Mouse (Mus musculus) kidney, postnatal 4 days (tissue): ENCODE data around the gene Zbtb20.
"Not testable (repeated sequence)": the region's sequence is repeated elsewhere in the genome, so short reads cannot be mapped to it uniquely, and the experiment has no call there.

ENCODE experiments used
- DNase-seq, 2 experiments: peaks; one replicate each; pipeline ENCODE4 v3.0.0; 2021; ENCODE audit warnings: mixed read lengths in 2 of 2

Zbtb20 gene

DNA sequence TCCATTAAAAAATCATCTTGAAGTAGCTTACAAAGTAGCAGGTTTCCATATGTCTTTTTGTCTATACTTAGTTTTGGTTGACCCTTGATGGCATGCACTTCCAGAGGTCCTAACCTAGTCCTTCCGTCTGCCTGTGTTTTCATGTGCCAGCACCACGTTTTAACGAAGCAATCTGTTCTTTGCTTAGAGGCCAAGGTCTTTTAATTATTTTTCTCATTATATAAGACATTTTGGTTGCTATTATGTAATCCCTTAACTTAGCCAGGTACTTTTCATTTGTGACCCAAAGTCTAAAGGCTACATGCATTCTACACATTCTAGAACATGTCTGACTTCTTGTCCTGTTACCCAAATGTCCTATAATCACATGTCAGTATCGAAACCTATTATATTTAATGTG, 35.6 kb downstream of the Zbtb20 start:
- DNase-seq, result no peak

DNA sequence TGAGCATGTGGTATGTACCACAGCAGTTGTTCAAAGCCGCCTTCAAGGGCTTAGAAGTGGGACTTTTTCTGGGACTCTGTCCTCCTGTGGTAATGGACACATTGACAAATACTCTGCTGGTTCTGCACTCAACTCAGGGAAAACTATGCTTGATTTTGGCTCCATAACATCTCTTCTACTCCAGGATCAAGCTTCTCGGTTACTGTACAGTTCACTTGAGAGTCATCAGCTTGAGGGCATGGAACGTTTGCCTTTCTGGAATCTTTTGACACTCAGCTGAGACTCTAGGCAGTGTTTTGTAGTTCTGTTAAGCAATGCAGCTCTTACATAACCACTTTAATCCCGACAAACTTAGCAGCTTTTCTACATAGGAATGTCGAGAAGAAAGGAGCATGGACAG, 36.1 kb downstream of the Zbtb20 start:
- DNase-seq, result no peak

DNA sequence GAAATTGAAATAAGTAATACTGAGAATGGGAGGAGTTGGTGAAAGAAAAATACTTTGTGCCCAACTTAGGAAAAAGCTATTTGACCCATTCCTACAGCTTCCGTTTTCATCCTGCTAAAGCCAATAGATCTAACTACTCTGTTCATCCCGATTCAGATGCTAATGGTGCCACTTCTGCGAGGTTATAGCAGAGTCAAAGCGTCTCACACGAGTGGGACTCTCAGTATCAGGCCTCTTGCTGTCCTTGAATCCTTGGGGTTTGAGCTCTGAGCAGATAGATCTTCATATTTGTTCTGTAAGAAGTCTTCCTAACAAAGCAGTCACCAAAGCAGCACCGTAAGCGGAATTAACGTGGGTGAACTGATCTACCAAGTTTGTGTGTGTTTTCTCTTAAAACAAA, 37.6 kb downstream of the Zbtb20 start:
- DNase-seq, result no peak

DNA sequence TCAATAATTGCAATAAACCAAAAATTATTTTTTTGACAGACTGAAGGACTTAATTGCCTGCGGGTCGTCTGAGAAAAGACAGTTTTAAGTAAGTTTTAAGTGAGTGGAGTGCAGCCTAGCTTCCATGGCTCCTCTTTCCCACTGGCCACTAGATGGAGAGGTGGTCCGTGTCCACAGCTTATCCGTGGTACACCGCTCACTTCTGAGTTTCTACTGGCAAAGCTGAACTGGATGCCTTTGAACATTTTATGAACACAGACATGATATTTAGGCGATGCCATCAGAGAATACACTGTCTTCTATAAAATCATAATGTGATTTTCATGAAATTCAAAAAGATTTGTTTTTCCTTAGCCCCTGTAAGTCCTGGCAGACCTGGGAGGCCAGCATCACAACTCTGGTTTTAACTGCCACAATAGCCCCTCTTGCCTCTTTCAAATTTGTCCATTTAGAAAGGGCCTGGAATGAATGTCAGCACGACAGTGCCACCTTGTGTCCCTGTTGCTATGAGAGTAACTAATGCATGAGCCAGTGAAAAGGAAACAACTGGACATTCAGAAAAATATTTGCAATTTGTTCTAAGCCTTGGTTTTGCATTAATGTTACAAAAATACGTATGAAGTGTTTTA, 38.9 kb downstream of the Zbtb20 start:
- peak; percentile 80 to 81 for DNase-seq

DNA sequence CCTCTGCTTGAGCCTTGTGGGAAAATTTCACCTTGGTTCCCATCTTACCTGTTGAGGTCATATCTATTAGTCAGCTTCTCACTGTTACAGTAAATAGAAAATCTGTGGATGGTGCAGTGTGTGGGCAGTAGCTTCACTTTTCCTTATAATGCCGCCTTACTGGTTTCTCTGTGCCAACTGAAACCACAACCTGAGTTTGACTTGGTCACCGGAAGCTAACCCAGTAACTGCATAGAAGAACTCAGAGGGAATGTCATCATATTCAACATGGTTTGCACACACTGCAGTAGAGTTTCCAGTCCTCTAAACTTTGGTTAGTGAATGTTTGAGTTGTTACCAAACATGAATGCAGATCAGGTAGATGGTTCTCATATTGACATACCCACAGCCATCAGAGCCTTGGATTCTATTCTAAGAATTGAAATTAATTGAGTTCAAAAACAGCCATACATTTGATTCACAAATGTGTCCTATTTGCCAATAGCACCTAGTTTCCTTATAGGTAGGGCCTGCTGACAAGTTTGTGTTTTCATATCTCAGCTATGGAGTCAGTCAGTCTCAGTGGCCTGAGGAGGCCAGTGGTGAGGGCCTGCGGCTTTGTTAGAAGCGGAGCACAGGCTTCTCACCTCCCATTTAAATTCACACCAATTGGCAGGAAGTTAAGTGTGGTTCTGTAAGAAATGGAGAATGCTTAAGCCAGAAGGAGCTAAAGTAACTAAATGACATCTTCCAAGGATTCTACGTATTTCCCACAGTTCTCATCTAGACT, 44.5 kb downstream of the Zbtb20 start:
- no peak for DNase-seq

DNA sequence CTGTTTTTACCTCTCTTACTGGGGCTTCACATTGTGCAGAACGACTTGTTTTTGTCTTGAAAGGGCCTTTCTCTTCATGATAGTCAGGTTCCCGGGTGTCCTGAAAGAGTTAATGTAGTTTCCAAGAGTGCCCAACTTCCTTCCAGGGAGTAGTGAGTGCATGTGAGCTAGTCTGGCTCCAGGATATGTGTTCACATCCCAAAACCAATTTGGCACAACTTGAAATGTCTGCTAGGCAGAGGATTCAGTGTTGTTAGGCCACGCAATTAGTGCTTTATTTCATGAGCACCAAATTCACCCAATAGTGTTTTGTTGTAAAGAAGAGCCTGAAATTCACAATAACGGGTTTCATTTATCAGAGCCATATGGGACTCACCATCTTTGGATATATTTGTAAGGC, 45.8 kb downstream of the Zbtb20 start:
- DNase-seq, result no peak

DNA sequence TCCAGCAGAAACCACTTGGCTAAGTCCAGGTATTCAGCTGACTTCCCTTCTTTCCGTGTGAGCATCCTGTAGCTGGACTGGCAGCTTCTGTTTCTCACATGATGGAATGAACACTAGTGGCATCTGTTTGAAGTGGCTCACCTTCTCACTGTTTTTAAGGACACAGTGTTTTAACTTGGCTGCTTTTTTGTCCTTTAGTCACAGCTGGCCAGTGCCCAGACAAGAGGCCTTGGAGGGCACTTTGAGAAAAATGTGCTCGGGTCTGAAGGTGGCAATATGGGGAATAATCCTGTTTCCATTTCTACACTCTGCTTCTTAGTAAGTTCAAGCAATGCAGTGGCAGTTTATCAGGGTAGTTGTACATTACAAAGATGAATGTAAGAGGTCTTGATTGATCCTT, 62.5 kb downstream of the Zbtb20 start:
- no peak for DNase-seq

DNA sequence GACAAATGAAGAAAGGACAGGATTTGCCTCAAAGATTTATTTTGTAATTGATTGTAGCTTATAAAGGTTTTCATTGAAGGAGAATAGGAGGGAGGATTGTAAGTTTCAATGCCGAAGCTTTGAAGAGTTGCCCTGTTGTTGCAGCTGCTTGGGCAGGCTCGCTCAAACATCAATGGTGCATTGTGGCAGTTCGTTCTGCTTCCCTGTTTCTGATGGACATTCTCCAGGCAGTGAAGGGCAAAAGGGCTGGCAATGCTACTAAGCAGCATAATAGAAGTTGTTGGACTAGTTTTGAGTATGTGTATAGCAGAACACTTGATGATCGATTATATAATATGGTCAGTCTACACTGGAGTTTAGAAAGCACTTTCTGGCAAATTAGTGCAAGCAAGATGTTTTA, 71.3 kb downstream of the Zbtb20 start:
- no peak for DNase-seq

DNA sequence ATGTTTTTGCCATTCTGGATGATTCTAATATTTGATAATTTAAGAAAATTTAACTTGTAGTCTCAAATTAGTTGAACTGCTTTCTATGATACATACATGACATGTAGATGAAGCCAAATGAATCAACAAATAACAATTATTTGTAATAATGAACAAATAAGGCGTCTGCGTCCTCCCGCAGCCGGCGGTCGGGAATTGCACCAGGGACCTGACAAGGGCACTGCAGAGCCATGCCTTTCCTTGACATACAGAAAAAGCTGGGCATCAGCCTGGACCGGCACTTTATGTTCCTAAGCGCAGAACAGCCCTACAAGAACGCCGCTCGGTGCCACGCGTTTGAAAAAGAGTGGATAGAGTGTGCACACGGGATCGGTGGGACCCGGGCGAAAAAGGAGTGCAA, 79.7 kb downstream of the Zbtb20 start:
- not testable (repeated sequence) for DNase-seq

DNA sequence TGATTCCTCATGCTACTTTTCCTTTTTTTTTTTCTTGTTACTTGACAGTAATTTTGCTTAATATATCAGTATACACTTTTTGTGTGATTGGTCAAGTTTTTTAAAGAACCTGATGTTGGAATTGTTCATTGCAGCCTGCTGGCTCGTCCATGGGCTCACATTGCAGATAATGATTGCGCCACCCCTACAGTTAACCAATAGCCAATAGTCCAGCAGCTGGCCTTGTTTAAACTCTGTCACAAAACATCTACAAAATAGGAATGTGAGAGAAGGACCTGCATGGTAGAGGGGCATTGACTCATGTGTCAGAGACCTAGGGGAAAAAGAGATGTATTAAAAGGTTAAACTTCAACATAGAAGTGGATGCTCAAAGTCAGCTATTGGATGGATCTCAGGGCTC, 97.2 kb downstream of the Zbtb20 start:
- DNase-seq, result no peak

DNA sequence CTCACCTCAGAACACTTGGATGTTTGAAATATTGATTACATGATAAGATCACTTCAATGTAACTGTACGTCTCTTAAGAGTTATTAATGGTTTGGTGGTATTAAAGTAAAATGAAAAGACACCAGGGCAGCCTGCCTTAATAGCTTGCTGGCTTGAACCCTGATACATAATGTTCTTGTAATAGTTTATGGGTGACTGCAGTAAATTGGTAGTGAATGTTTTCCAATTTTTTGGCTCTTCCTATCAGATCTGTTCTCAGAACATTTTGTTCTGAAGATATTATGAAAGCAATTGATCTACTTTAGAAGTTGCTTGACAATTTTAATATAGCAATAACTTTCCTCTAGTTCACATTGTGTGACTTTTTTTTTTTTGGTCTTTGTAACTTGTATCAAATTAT, 123.2 kb downstream of the Zbtb20 start:
- no peak for DNase-seq

DNA sequence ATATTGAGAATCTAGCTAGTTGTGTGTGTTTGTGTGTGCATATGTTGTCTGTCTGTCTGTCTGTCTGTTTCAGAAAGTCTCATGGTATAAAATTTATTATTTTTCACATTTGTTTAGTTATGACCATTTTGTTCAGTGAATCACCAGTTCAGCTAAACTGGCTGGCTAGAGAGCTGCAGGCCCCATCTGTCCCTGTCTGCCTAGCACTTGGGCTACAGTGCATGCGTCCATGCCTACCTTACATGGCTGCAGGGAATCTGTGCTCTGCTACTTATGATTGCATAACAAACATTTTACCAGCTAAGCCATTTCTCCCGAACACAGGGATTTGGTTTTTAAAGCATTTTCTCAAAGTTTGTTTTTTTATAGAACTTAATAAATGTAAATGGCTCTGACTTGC, 150.7 kb downstream of the Zbtb20 start:
- no peak for DNase-seq

DNA sequence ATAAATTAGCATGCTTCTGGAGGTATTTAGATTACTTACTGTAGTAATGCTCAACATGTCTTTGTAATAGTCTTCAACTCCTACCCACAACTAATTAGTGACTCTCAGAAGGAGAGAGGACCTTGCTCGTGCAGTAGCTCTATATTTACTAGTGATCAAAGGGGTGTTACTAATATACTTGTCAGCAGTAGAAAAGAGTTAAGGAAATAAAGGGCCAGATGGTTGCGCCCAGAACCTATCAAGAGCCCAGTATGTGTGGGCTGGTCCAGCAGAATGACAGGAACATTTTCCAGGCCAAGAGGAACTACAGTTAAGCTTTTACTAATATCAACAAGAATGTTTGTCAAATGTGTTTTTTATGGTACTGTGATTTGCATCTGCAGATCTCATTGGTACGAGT, 153.6 kb downstream of the Zbtb20 start:
- no peak for DNase-seq

DNA sequence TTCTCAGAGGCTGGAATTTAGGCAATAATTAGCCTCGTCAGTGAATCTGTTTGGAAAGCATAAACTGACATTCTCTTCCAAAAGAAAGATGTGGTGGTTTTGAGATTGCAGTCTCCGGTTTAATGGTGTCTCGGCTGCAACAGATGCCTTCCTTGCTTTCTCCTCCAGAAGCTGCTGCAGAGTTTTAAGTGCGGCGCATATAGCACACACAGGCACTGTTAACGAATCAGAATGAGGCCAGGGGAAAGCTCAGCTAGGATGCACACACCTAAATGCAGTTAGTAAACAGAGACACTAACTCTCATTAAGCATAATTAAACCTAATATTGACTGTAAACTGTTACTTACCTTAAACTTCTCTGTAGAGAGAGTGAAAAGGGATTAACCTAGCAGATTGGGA, 160.0 kb downstream of the Zbtb20 start:
- no peak for DNase-seq

DNA sequence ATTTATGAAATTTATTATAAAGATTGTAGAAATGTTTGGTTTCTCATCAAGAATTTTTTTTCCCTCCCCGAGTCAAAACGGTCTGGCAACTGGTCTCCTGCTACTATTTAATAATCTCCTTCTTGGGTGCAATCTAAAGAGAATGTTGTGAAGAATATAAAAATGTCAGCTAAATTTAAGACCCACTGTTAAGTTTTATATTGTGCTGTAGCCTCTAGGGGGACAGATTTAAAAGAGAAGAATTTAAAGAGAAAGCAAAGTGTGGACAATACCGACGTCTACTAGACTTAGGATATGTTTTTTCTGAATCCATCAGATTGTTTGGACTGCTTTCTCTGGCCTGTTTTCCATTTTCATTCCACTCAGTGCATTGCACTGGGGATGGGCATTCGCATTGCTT, 160.8 kb downstream of the Zbtb20 start:
- peak; percentile 3 to 10 for DNase-seq

DNA sequence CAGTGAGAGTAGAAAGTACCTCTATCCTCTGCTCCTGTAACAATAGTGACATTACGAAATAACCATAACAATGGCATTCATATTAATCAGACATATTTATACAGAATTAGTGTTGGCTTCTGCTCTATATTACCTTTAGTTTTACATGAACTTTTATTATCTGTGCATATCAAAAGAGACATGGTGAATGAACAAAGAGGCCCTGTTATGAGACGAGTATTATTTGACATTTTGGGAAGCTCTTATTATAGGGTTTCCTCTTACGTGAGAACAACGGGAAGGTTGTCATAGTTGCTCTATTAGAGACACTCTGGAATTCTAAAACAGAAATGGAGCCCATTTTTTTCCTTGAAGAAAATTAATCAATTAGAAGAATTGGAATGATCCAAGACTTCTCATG, 161.6 kb downstream of the Zbtb20 start:
- no peak for DNase-seq

DNA sequence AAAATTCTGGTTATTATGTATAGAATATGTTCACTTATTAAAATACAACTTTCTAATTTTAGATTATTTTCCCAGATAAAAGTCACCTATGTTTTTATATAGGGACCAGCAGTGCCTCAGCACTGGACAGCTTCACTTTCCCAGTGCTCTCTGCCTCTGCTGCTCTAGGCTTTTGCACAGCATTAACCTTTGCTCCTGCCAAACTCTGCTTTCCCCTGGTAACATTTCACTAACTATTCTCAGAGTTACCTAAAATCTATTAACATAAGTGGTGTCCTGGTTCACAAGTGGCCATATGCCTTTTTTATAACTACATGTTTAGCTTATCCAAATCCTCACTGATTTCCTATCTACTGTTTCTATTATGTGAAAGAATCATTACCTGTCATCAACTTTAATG, 169.9 kb downstream of the Zbtb20 start:
- DNase-seq, result no peak

DNA sequence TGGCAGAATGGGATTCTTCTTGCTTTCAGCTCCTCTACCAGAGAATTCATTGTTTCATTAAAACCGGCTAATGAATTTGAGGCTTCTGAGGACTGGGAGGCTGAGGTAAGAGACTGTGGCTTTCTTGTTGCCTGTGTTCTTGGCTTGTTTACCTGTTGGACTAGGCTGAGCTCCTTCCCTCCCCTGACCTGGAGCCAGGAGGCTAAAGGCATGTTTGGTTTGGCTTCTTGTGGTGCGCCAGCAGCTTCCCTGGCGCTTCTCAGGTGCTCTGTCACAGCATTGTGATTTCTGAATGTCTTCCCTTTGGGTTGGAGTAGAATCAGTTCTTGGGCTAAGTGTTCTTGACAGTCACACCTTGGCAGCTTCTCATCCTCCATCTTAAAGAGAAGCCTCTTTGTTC, 171.0 kb downstream of the Zbtb20 start:
- no peak for DNase-seq

DNA sequence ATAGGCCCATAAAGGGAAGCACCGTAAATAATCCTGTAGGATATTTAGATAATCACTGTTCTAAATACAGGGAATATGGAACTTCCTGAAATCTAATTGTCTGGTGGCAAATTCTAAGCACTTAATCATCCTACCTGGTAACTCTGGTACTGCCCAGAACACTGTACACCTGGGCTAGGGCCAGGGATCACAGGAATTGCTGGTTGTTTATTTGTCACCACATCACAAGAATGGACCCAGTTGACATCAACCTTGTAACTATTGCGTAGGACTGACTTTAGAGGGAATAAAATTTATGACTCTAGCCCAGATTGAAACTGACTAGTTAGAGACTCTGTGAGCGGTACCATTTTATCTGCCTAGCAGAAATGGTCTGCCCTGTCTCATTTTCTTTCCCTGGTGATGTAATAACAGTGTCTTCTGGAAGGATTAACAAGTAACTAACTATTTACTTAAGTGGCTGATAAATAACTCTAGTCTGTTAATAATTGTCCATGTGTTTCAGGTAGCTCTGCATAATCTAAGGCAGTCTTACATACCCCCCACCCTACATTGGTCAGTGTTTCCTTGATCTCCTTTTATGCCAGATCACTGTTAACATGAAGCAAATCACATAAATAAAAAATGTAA, 194.1 kb downstream of the Zbtb20 start:
- DNase-seq, result peak in 1 of 2 experiments; percentile 18

DNA sequence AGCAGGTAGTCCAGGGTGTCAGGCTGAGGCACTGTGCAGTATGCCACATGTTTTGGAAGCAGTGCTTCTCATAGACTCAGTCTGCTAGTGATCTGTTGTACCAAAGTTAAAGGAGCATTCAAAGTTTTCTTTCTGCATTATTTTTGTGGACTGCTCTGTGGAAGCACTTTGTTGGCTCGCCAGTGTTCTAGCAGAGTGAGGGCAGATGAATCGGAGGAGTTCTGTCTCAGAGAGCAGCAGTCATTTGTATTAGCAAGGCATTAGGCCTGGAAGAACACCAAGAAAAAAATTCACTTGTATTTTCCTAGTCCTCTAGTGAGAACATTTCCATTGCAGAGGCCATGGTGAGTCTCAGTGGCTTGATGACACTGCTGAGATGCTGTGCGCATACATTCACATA, 196.2 kb downstream of the Zbtb20 start:
- no peak for DNase-seq

DNA sequence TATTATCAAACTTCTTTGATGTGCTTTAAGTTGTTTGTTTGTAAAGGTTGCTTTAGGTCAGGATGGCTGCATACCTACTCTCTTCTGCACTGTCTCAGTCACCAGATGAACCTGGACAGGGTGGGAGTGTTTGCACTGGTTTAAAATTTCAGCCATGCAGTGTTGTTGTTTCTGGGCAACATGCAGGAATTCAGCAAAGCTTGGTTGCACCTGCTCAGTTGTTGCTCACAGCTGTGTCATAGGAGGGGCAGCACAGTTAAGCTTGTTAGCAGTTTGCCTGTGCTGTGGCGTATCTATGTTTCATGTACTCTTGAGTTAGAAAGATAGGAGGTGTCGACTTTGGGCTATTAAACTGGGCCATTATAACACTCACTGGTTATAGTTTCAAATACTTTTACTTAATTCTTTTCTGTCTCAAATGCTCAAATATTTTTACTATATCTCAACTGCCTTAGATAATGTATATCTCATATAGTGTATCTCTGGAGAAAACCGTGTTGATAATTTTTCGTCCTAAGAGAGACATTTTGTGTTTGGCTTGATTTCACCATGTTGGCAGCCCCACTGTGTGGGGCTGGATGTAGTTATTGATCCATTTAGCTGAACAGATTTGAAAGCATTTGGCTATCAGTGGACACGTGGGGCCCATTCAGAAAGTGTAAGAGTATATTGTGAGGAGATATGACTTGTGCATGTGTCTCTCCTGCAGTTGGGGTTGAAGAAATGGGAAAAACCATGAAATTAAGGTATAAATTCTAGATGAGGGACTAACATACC, 197.3 kb downstream of the Zbtb20 start:
- peak; percentile 22 to 48 for DNase-seq

DNA sequence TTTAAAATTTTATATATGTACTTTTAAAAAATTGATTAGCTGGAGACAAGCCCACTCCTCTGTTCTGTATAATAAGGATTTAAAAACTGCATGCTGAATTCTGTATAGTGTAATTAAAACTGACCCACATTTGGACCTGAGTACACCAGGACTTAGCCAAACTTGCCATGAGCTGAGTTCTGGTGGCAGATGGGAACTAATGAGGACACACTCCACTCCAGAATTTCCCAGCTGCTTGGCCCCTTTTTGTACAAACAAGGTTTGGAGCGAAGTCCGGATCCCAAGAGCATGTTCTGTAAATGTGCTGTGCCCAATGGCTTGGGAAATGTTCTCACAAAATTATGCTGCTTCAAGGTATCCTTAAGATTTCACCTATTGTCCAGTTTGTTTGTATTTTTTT, 204.7 kb downstream of the Zbtb20 start:
- no peak for DNase-seq

DNA sequence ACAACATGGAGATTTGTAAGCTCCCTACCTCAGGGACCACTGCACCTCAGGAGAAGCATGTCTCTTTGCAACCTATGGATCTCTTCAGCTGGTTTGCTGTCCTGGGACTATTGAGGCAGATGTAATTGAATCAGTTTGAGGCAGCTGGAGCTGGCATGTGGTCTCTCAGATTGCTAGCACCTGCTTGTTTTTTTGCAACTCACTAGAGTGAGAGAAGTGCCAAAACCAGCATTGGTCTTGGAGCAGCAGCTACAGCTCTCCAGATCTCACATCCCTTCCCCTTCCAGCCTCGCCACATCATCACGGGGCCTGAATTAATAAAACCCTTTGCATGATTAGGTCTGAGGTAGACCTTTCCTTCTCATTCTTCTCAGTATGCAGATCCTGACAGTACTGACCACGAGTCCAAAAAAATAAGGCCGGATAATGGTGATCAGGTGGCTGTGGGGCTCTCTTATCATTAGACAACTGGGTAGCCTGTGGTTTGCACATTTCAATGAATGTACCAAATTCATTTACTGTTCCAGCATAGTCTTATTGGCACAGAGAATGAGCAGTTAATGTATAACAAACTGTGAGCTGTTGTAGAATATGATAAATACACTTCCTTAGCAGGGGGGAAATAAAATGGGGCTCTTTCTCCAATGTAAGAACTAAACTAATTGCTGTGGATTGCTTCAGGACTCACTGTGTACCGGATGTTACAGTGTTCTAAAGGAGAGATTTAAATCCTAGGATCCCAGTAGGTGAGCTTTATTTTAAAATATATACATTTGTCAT, 205.4 kb downstream of the Zbtb20 start:
- DNase-seq, result peak in 1 of 2 experiments; percentile 6
